Mouse (Mus musculus): Measurements from ENCODE around the gene Theg.

- TF ChIP-seq EP300 (IDR thresholded peaks at IDR 0.05; ENCODE audit: low read depth) (no peak), CTCF (IDR thresholded peaks at IDR 0.05; ENCODE audit: low read depth) (no peak)
These were observed 5.6 kb downstream of the Theg start for GRCm38 (mm10) chr10:79581501-79581900.

Measured in liver, postnatal 0 days (tissue).